Comparison of ENCODE assay signal across 12 mouse cellular contexts in genomic region chr1:152499802-152500201, GRCm38 (mm10).
DNase-seq lines count a peak whose midpoint lies in the region; ATAC-seq lines count a peak whose summit lies in the region.
"Had no signal": no experiment of that assay in that cellular context is flagged by ENCODE, and none has a peak within 500 bp of the region (broad histone marks: within the 10 kb centered on the region; RNA-seq: fewer than 3 reads in every experiment).

No protein-coding gene starts in this region.

- ATAC-seq in erythroblast, adult 5-6 weeks (replicated peaks; ENCODE audit: low FRiP score, poor library complexity, severe bottlenecking), result no peak
- ATAC-seq: forebrain, embryonic 13.5 days had no signal

- peak; percentile 97 for DNase-seq in heart, adult 11 months
- DNase-seq in heart, postnatal 36 days, result no peak
- DNase-seq in layer of hippocampus, adult 11-12 months (ENCODE audit: low spot score), result peak; percentile 0
- DNase-seq in layer of hippocampus, postnatal 14 days (ENCODE audit: low spot score in 2 of 2), result no peak
- DNase-seq in adrenal gland, postnatal 36 days, result peak; percentile 40 to 58
- peak; percentile 42 for DNase-seq in lung, postnatal 36 days
- DNase-seq in frontal cortex, postnatal 14 days (ENCODE audit: low spot score in 2 of 2), result no peak
- DNase-seq: cerebellum, postnatal 36 days; heart, postnatal 10 days; layer of hippocampus, adult 9-11 months had no signal

- intact Hi-C loops in heart, postnatal 36 days (cut with DNase I), result loop anchor here (1.0 kb wide), 1 partner anchor 77 kb away; no protein-coding TSS in a partner anchor

Comparison
In these comparisons a context has a peak if more than half of its experiments do, and no peak if none do; other contexts are left out.
1. DNase-seq: peak in heart, adult 11 months (single experiment), layer of hippocampus, adult 11-12 months (single experiment), adrenal gland, postnatal 36 days (2 of 2) and lung, postnatal 36 days (single experiment); none in heart, postnatal 36 days (0 of 2), layer of hippocampus, postnatal 14 days (0 of 2) and frontal cortex, postnatal 14 days (0 of 2).